Mouse (Mus musculus) liver, embryonic 14.5 days (tissue): ENCODE measurements around the gene C2cd5.

Source experiments
- CTCF ChIP-seq: IDR thresholded peaks from 2 replicates; pipeline ENCODE4 v1.5.1; 2016; ENCODE audit warnings: antibody characterized with exemption, low read depth, control low read depth
- EP300 ChIP-seq: IDR thresholded peaks from 2 replicates; pipeline ENCODE4 v1.6.1; 2016; ENCODE audit warnings: antibody characterized with exemption, low read depth

GRCm38 (mm10) chr6:143049791-143050555 lies 50.0 kb downstream of the C2cd5 start:
- TF ChIP-seq CTCF, result no peak
- TF ChIP-seq EP300, result no peak
